Mouse (Mus musculus): ENCODE measurements at regions not wholly inside any gene's neighbourhood (a gene's known extent, or its start where the extent isn't known, plus 50 kb on each side); places are given as distances from the start of the nearest gene placed in this dataset.

DNA sequence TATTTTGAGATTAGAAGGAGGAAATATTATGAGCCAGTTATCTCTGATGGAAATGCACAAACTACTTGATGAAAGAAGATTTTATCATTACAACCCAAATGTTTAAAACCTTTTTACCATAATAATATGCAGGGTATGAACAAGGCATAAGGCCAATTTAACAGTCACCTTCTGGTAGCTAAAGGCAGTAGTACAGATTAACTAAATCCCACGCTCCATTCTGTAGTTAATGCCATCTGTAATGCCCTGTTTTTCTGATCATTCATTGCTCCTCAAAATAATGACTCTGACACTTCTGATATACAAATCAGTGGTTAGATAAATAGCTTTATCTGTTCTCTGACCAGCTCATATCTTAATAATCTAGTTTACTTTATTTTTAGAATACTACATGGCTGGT lies 987.8 kb downstream of the Pcdh7 start:
- no peak for DNase-seq

GRCm38 (mm10) chr5:58712381-58712780 lies 994.6 kb downstream of the Pcdh7 start:
- DNase-seq = no peak

DNA sequence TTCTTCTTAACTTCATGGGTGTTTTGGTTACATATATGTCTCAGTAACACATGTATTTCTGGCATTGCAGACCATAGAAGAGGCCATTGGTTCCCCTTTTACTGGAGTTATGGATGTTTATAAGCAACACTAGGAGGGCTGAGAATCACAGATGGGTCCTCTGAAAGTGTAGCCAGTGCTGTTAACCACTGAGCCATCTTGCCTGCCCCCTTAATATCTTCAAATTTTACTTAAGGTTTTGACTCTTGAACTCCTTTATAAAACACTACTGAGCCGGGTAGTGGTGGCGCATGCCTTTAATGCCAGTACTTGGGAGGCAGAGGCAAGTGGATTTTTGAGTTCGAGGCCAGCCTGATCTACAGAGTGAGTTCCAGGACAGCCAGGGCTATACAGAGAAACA lies 1015.6 kb downstream of the Pcdh7 start:
- DNase-seq = no peak

GRCm38 (mm10) chr5:58733961-58734360 lies 1016.2 kb downstream of the Pcdh7 start:
- no peak for DNase-seq

- peak; percentile 73 to 75 for DNase-seq
These were observed 1018.8 kb downstream of the Pcdh7 start for GRCm38 (mm10) chr5:58736610-58737009.

- no peak for DNase-seq
These were observed 1019.6 kb downstream of the Pcdh7 start for GRCm38 (mm10) chr5:58737264-58737883.

- no peak for DNase-seq
These were observed 1020.3 kb downstream of the Pcdh7 start for GRCm38 (mm10) chr5:58738041-58738440.

- DNase-seq = no peak
These were observed 1023.0 kb downstream of the Pcdh7 start for GRCm38 (mm10) chr5:58740759-58741158.

GRCm38 (mm10) chr5:58747684-58748083 lies 1029.9 kb downstream of the Pcdh7 start:
- no peak for DNase-seq

- DNase-seq = no peak
These were observed 1034.0 kb downstream of the Pcdh7 start for GRCm38 (mm10) chr5:58751777-58752176.
